Mouse (Mus musculus): Measurements from ENCODE around the gene Ewsr1. TPM values are rescaled to one million over a fixed set of nuclear protein-coding genes. Genes with fewer than 3 reads are reported as not detected.

The Ewsr1 gene
- polyA plus RNA-seq, 1 experiment from 2014 or later = 467 TPM

DNA sequence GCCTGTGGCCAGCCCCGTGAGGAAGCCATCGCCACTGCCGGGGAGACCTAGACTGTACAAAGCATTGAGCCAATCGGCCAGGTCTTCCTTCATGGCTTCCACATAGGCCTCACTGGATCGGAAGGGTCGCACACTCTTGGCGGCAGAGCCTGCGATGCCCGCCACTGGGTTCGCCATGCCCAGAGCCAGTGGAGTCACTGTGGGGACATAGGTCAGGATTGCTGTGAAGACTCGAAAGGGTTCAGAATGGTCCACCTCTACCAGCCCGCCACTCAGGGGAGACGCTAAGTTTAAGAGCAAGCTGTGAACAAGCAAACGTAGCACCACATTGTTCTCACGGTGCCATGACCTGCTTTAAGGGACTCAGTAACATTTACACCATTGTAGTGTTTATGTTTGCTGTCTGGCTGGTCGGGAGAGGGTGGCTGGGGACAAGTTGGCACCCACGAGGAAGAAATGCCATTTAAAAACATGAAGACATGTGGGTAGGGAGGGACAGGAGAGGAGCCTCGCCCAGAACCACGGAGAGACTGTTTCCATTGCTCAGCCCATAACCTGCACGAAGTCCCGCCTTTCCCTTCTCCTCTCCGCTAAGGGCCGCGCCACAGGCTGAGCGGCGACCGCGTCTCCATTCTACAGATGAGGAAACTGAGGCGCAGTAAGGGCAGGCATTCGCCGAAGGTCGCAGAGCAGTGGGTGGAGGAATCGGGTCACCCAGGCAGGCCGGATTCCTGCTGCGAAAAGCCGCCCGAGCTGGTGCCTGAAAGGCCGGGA lies 34.6 kb downstream of the Ewsr1 start:
- peaks cover 23% of the 10 kb centered on the region for H3K27me3 ChIP-seq (ENCODE audit: control insufficient read depth, insufficient read depth, low read length)

GRCm38 (mm10) chr11:5063561-5064281 lies 35.3 kb downstream of the Ewsr1 start:
- Histone ChIP-seq H3K9ac (replicated peaks; ENCODE audit: low read depth, low read length) (0 out of 2 replicates have a peak overlapping the region, but pooled peaks have one; percentile 71), H3K9me3 (ENCODE audit: control insufficient read depth, low read depth, low read length) (no peaks in the 10 kb centered on the region), H3K27ac (ENCODE audit: low read length) (no peak overlapping the region), H3K4me3 (ENCODE audit: low read depth, low read length) (peak overlapping the region; percentile 78), H3K4me2 (replicated peaks; ENCODE audit: low read depth, low read length) (peak overlapping the region; percentile 93), H3K4me1 (ENCODE audit: control insufficient read depth, insufficient read depth, low read length) (peaks cover 37% of the 10 kb centered on the region), H3K27me3 (ENCODE audit: control insufficient read depth, insufficient read depth, low read length) (peaks cover 30% of the 10 kb centered on the region), H3K36me3 (ENCODE audit: control insufficient read depth, insufficient read depth, low read length) (peaks cover 11% of the 10 kb centered on the region)
- ATAC-seq (ENCODE audit: insufficient number of reproducible peaks, insufficient read depth, low FRiP score, low read depth) = no peak
- 57% methylated on average over 31 of the region's 31 CpGs for WGBS

More for the DNA sequence above, 34.6 kb downstream of the Ewsr1 start:
- Histone ChIP-seq H3K36me3 (ENCODE audit: control insufficient read depth, insufficient read depth, low read length) (peaks cover 18% of the 10 kb centered on the region), H3K9me3 (ENCODE audit: control insufficient read depth, low read depth, low read length) (no peaks in the 10 kb centered on the region), H3K4me3 (ENCODE audit: low read depth, low read length) (peak overlapping the region; percentile 78), H3K4me1 (ENCODE audit: control insufficient read depth, insufficient read depth, low read length) (peaks cover 35% of the 10 kb centered on the region), H3K27ac (ENCODE audit: low read length) (no peak overlapping the region), H3K9ac (replicated peaks; ENCODE audit: low read depth, low read length) (peak overlapping the region; percentile 71), H3K4me2 (replicated peaks; ENCODE audit: low read depth, low read length) (peak overlapping the region; percentile 93)
- WGBS = 21% methylated on average over 38 of the region's 38 CpGs
- ATAC-seq (ENCODE audit: insufficient number of reproducible peaks, insufficient read depth, low FRiP score, low read depth) = no peak

GRCm38 (mm10) chr11:5062860-5063505 lies 36.1 kb downstream of the Ewsr1 start:
- no peak for ATAC-seq (ENCODE audit: insufficient number of reproducible peaks, insufficient read depth, low FRiP score, low read depth)
- Histone ChIP-seq H3K27me3 (ENCODE audit: control insufficient read depth, insufficient read depth, low read length) (peaks cover 31% of the 10 kb centered on the region), H3K4me3 (ENCODE audit: low read depth, low read length) (no peak overlapping the region), H3K4me2 (replicated peaks; ENCODE audit: low read depth, low read length) (no peak overlapping the region), H3K27ac (ENCODE audit: low read length) (no peak overlapping the region), H3K9ac (replicated peaks; ENCODE audit: low read depth, low read length) (no peak overlapping the region), H3K4me1 (ENCODE audit: control insufficient read depth, insufficient read depth, low read length) (peaks cover 39% of the 10 kb centered on the region), H3K9me3 (ENCODE audit: control insufficient read depth, low read depth, low read length) (no peaks in the 10 kb centered on the region), H3K36me3 (ENCODE audit: control insufficient read depth, insufficient read depth, low read length) (peaks cover 3% of the 10 kb centered on the region; the same call in 1 of the 2 replicates)
- WGBS = 77% methylated on average over 13 of the region's 13 CpGs

GRCm38 (mm10) chr11:5062326-5062725 lies 36.7 kb downstream of the Ewsr1 start:
- Histone ChIP-seq H3K4me1 (ENCODE audit: control insufficient read depth, insufficient read depth, low read length) (peaks cover 45% of the 10 kb centered on the region), H3K9me3 (ENCODE audit: control insufficient read depth, low read depth, low read length) (no peaks in the 10 kb centered on the region), H3K27ac (ENCODE audit: low read length) (no peak overlapping the region), H3K4me3 (ENCODE audit: low read depth, low read length) (peak overlapping the region; percentile 33), H3K9ac (replicated peaks; ENCODE audit: low read depth, low read length) (no peak overlapping the region), H3K4me2 (replicated peaks; ENCODE audit: low read depth, low read length) (peak overlapping the region; percentile 92), H3K36me3 (ENCODE audit: control insufficient read depth, insufficient read depth, low read length) (no peaks in the 10 kb centered on the region), H3K27me3 (ENCODE audit: control insufficient read depth, insufficient read depth, low read length) (peaks cover 37% of the 10 kb centered on the region)
- ATAC-seq (ENCODE audit: insufficient number of reproducible peaks, insufficient read depth, low FRiP score, low read depth) = no peak
- WGBS = 19% methylated on average over 13 of the region's 13 CpGs

- Histone ChIP-seq H3K27ac (ENCODE audit: low read length) (no peak overlapping the region), H3K27me3 (ENCODE audit: control insufficient read depth, insufficient read depth, low read length) (peaks cover 44% of the 10 kb centered on the region), H3K9ac (replicated peaks; ENCODE audit: low read depth, low read length) (no peak overlapping the region), H3K9me3 (ENCODE audit: control insufficient read depth, low read depth, low read length) (no peaks in the 10 kb centered on the region), H3K4me1 (ENCODE audit: control insufficient read depth, insufficient read depth, low read length) (peaks cover 47% of the 10 kb centered on the region), H3K4me2 (replicated peaks; ENCODE audit: low read depth, low read length) (peak overlapping the region; percentile 92), H3K4me3 (ENCODE audit: low read depth, low read length) (peak overlapping the region; percentile 33), H3K36me3 (ENCODE audit: control insufficient read depth, insufficient read depth, low read length) (no peaks in the 10 kb centered on the region)
- WGBS = 4% methylated on average over 55 of the region's 62 CpGs
- peak; percentile 62 for ATAC-seq (ENCODE audit: insufficient number of reproducible peaks, insufficient read depth, low FRiP score, low read depth)
Observed at GRCm38 (mm10) chr11:5061413-5062139, 37.5 kb downstream of the Ewsr1 start.

DNA sequence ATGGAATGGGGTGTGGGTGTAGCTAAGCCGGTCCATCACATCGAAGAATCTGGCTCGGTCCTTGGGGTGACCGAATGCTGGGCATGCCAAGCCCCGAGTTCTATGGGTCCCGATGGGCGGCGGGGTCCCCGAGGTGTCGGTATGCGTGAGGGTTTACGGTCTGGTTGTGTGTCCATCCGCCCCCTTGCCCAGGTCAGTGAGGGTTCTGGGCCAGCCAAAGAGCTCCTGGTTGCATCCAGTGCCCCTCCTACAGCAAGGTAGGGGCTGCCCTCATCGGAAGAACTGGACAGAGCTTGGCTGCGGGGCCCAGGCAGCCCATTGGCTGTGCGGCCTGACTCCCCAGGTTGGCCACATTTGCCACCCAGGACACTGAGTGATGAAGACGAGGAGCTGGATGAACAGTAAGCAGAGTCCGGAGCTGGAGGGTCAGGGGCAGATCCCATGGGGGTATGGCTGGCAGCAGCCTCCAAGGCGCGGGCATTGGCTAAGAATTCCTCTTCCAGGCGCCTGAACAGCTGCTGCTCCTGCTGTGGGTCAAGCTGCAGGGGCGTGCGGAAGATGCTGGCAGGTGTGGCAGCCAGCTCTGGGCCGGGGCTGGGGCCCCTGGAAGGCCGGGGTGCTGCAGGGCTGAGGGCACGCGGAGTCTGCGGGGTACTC lies 38.2 kb downstream of the Ewsr1 start:
- H3K4me2 ChIP-seq (replicated peaks; ENCODE audit: low read depth, low read length) = peak overlapping the region; percentile 92
- ATAC-seq (ENCODE audit: insufficient number of reproducible peaks, insufficient read depth, low FRiP score, low read depth) = no peak
- H3K9me3 ChIP-seq (ENCODE audit: control insufficient read depth, low read depth, low read length) = no peaks in the 10 kb centered on the region
- H3K9ac ChIP-seq (replicated peaks; ENCODE audit: low read depth, low read length) = no peak overlapping the region
- H3K27ac ChIP-seq (ENCODE audit: low read length) = no peak overlapping the region
- H3K4me3 ChIP-seq (ENCODE audit: low read depth, low read length) = peak overlapping the region; percentile 33; the same call in 1 of the 2 replicates
- 61% methylated on average over 28 of the region's 28 CpGs for WGBS
- H3K36me3 ChIP-seq (ENCODE audit: control insufficient read depth, insufficient read depth, low read length) = no peaks in the 10 kb centered on the region
- peaks cover 47% of the 10 kb centered on the region for H3K4me1 ChIP-seq (ENCODE audit: control insufficient read depth, insufficient read depth, low read length)
- H3K27me3 ChIP-seq (ENCODE audit: control insufficient read depth, insufficient read depth, low read length) = peaks cover 46% of the 10 kb centered on the region

DNA sequence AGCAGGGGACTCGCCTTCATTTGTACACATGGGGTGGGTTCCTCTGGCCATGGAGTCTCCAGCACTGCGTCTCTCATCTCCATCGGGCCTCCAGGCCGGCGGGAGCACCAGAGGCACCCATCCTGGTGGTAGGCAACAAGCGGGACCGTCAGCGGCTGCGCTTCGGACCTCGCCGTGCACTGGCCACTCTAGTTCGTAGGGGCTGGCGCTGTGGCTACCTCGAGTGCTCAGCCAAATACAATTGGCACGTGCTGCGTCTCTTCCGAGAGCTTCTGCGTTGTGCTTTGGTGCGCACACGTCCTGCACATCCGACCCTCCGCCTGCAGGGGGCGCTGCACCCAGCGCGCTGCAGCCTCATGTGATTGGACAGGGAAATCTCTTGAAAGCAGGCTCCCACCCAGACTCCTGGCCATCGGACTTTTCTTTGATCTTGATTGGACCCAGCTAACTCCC lies 39.3 kb downstream of the Ewsr1 start:
- H3K36me3 ChIP-seq (ENCODE audit: control insufficient read depth, insufficient read depth, low read length) = no peaks in the 10 kb centered on the region
- H3K4me1 ChIP-seq (ENCODE audit: control insufficient read depth, insufficient read depth, low read length) = peaks cover 46% of the 10 kb centered on the region
- no peak overlapping the region for H3K4me3 ChIP-seq (ENCODE audit: low read depth, low read length)
- no peak overlapping the region for H3K4me2 ChIP-seq (replicated peaks; ENCODE audit: low read depth, low read length)
- no peak overlapping the region for H3K27ac ChIP-seq (ENCODE audit: low read length)
- no peak overlapping the region for H3K9ac ChIP-seq (replicated peaks; ENCODE audit: low read depth, low read length)
- WGBS = 15% methylated on average over 27 of the region's 27 CpGs
- peaks cover 49% of the 10 kb centered on the region for H3K27me3 ChIP-seq (ENCODE audit: control insufficient read depth, insufficient read depth, low read length)
- ATAC-seq (ENCODE audit: insufficient number of reproducible peaks, insufficient read depth, low FRiP score, low read depth) = no peak
- no peaks in the 10 kb centered on the region for H3K9me3 ChIP-seq (ENCODE audit: control insufficient read depth, low read depth, low read length)
